Mouse (Mus musculus): Measurements from ENCODE around the gene Tead1. TPM values are rescaled to one million over a fixed set of nuclear protein-coding genes. Genes with fewer than 3 reads are reported as not detected.

Gene Tead1
- polyA plus RNA-seq, 1 experiment from 2014 or later = 13.9 TPM

- 76% methylated on average over 2 of the region's 2 CpGs for WGBS
Measured at GRCm38 (mm10) chr7:112762870-112763269, 83.8 kb downstream of the Tead1 start.

GRCm38 (mm10) chr7:112763513-112763912, 84.4 kb downstream of the Tead1 start:
- H3K9ac ChIP-seq (ENCODE audit: low read length) = no peak overlapping the region
- no peak overlapping the region for H3K4me3 ChIP-seq (ENCODE audit: low read depth, low read length)
- H3K9me3 ChIP-seq (ENCODE audit: control insufficient read depth, low read length) = no peaks in the 10 kb centered on the region
- no peaks in the 10 kb centered on the region for H3K27me3 ChIP-seq (ENCODE audit: control insufficient read depth, insufficient read depth, low read length)
- H3K4me2 ChIP-seq (replicated peaks; ENCODE audit: low read depth) = no peak overlapping the region
- H3K27ac ChIP-seq (replicated peaks) = no peak overlapping the region
- WGBS = 67% methylated on average over 3 of the region's 3 CpGs
- peaks cover 11% of the 10 kb centered on the region for H3K4me1 ChIP-seq (replicated peaks; ENCODE audit: control insufficient read depth, insufficient read depth)
- no peak for ATAC-seq (ENCODE audit: low FRiP score, low TSS enrichment)
- no peak for DNase-seq (ENCODE audit: low spot score)
- no peaks in the 10 kb centered on the region for H3K36me3 ChIP-seq (ENCODE audit: control insufficient read depth, insufficient read depth, low read length)
- no peak for TF ChIP-seq EP300 (optimal IDR thresholded peaks at IDR 0.05)
- TF ChIP-seq CTCF (IDR thresholded peaks at IDR 0.05; ENCODE audit: low read depth) = no peak

More at GRCm38 (mm10) chr7:112762870-112763269, 83.8 kb downstream of the Tead1 start:
- H3K27ac ChIP-seq (replicated peaks) = 0 out of 2 replicates have a peak overlapping the region, but pooled peaks have one; percentile 18
- H3K27me3 ChIP-seq (ENCODE audit: control insufficient read depth, insufficient read depth, low read length) = no peaks in the 10 kb centered on the region
- H3K36me3 ChIP-seq (ENCODE audit: control insufficient read depth, insufficient read depth, low read length) = no peaks in the 10 kb centered on the region
- no peak for DNase-seq (ENCODE audit: low spot score)
- no peaks in the 10 kb centered on the region for H3K9me3 ChIP-seq (ENCODE audit: control insufficient read depth, low read length)
- H3K4me2 ChIP-seq (replicated peaks; ENCODE audit: low read depth) = no peak overlapping the region
- H3K4me3 ChIP-seq (ENCODE audit: low read depth, low read length) = no peak overlapping the region
- TF ChIP-seq EP300 (optimal IDR thresholded peaks at IDR 0.05) = no peak
- TF ChIP-seq CTCF (IDR thresholded peaks at IDR 0.05; ENCODE audit: low read depth) = no peak
- H3K4me1 ChIP-seq (replicated peaks; ENCODE audit: control insufficient read depth, insufficient read depth) = peaks cover 11% of the 10 kb centered on the region
- ATAC-seq (ENCODE audit: low FRiP score, low TSS enrichment) = no peak
- H3K9ac ChIP-seq (ENCODE audit: low read length) = no peak overlapping the region

GRCm38 (mm10) chr7:112764921-112765320, 85.8 kb downstream of the Tead1 start:
- Histone ChIP-seq H3K36me3 (ENCODE audit: control insufficient read depth, insufficient read depth, low read length) (no peaks in the 10 kb centered on the region), H3K9me3 (ENCODE audit: control insufficient read depth, low read length) (no peaks in the 10 kb centered on the region), H3K4me3 (ENCODE audit: low read depth, low read length) (no peak overlapping the region), H3K4me1 (replicated peaks; ENCODE audit: control insufficient read depth, insufficient read depth) (peaks cover 11% of the 10 kb centered on the region), H3K4me2 (replicated peaks; ENCODE audit: low read depth) (no peak overlapping the region), H3K27me3 (ENCODE audit: control insufficient read depth, insufficient read depth, low read length) (no peaks in the 10 kb centered on the region), H3K9ac (ENCODE audit: low read length) (no peak overlapping the region), H3K27ac (replicated peaks) (no peak overlapping the region)
- DNase-seq (ENCODE audit: low spot score) (no peak), ATAC-seq (ENCODE audit: low FRiP score, low TSS enrichment) (no peak)
- whole genome bisulfite sequencing = 83% methylated on average over 4 of the region's 4 CpGs
- no peak for TF ChIP-seq EP300 (optimal IDR thresholded peaks at IDR 0.05)
- TF ChIP-seq CTCF (IDR thresholded peaks at IDR 0.05; ENCODE audit: low read depth) = no peak

- no peaks in the 10 kb centered on the region for H3K9me3 ChIP-seq (ENCODE audit: control insufficient read depth, low read length)
- no peaks in the 10 kb centered on the region for H3K4me1 ChIP-seq (replicated peaks; ENCODE audit: control insufficient read depth, insufficient read depth)
- H3K9ac ChIP-seq (ENCODE audit: low read length) = no peak overlapping the region
- ATAC-seq (ENCODE audit: low FRiP score, low TSS enrichment) (no peak), DNase-seq (ENCODE audit: low spot score) (no peak)
- H3K27ac ChIP-seq (replicated peaks) = no peak overlapping the region
- H3K36me3 ChIP-seq (ENCODE audit: control insufficient read depth, insufficient read depth, low read length) = no peaks in the 10 kb centered on the region
- 72% methylated on average over 2 of the region's 2 CpGs for WGBS
- H3K4me2 ChIP-seq (replicated peaks; ENCODE audit: low read depth) = no peak overlapping the region
- H3K27me3 ChIP-seq (ENCODE audit: control insufficient read depth, insufficient read depth, low read length) = no peaks in the 10 kb centered on the region
- TF ChIP-seq CTCF (IDR thresholded peaks at IDR 0.05; ENCODE audit: low read depth) (no peak), EP300 (optimal IDR thresholded peaks at IDR 0.05) (no peak)
- no peak overlapping the region for H3K4me3 ChIP-seq (ENCODE audit: low read depth, low read length)
Measured at GRCm38 (mm10) chr7:112769866-112770265, 90.7 kb downstream of the Tead1 start.

- Histone ChIP-seq H3K27me3 (ENCODE audit: control insufficient read depth, insufficient read depth, low read length) (no peaks in the 10 kb centered on the region), H3K9me3 (ENCODE audit: control insufficient read depth, low read length) (no peaks in the 10 kb centered on the region), H3K4me1 (replicated peaks; ENCODE audit: control insufficient read depth, insufficient read depth) (no peaks in the 10 kb centered on the region), H3K4me2 (replicated peaks; ENCODE audit: low read depth) (no peak overlapping the region), H3K9ac (ENCODE audit: low read length) (no peak overlapping the region), H3K27ac (replicated peaks) (no peak overlapping the region), H3K36me3 (ENCODE audit: control insufficient read depth, insufficient read depth, low read length) (no peaks in the 10 kb centered on the region), H3K4me3 (ENCODE audit: low read depth, low read length) (no peak overlapping the region)
- ATAC-seq (ENCODE audit: low FRiP score, low TSS enrichment) = no peak
- DNase-seq (ENCODE audit: low spot score) = no peak
- TF ChIP-seq CTCF (IDR thresholded peaks at IDR 0.05; ENCODE audit: low read depth) (no peak), EP300 (optimal IDR thresholded peaks at IDR 0.05) (no peak)
- 85% methylated on average over 6 of the region's 6 CpGs for WGBS
Measured at GRCm38 (mm10) chr7:112771461-112771860, 92.3 kb downstream of the Tead1 start.

GRCm38 (mm10) chr7:112772777-112773176, 93.7 kb downstream of the Tead1 start:
- WGBS = 25% methylated on average over 6 of the region's 6 CpGs
- Histone ChIP-seq H3K9ac (ENCODE audit: low read length) (no peak overlapping the region), H3K4me3 (ENCODE audit: low read depth, low read length) (no peak overlapping the region), H3K4me2 (replicated peaks; ENCODE audit: low read depth) (no peak overlapping the region), H3K27me3 (ENCODE audit: control insufficient read depth, insufficient read depth, low read length) (no peaks in the 10 kb centered on the region), H3K4me1 (replicated peaks; ENCODE audit: control insufficient read depth, insufficient read depth) (no peaks in the 10 kb centered on the region), H3K27ac (replicated peaks) (no peak overlapping the region), H3K36me3 (ENCODE audit: control insufficient read depth, insufficient read depth, low read length) (no peaks in the 10 kb centered on the region), H3K9me3 (ENCODE audit: control insufficient read depth, low read length) (no peaks in the 10 kb centered on the region)
- DNase-seq (ENCODE audit: low spot score) (no peak), ATAC-seq (ENCODE audit: low FRiP score, low TSS enrichment) (no peak)
- no peak for TF ChIP-seq EP300 (optimal IDR thresholded peaks at IDR 0.05)
- TF ChIP-seq CTCF (IDR thresholded peaks at IDR 0.05; ENCODE audit: low read depth) = no peak
